Mouse (Mus musculus) lung, adult 2 months (tissue): ENCODE results near the gene Foxd2. TPM values are rescaled to one million over a fixed set of nuclear protein-coding genes. Genes with fewer than 3 reads are reported as not detected.
A peak's percentile ranks its signal among the peaks of the same experiment; 100 is the strongest.

ENCODE experiments used
- DNase-seq: peaks from one replicate; pipeline ENCODE4 v3.0.0; 2022
- H3K4me1 ChIP-seq: fragments of 200-500 bp; 2 replicates; pipeline ENCODE4 v1.6.1; 2011; ENCODE audit warnings: low read length; ENCODE audit not compliant: control insufficient read depth, insufficient read depth
- H3K4me3 ChIP-seq: fragments of 200-500 bp; replicated peaks from 2 replicates; pipeline ENCODE3; 2011; ENCODE audit warnings: low read depth, mild to moderate bottlenecking, control low read depth, low read length; ENCODE audit errors: extremely low read depth
- CTCF ChIP-seq: fragments of 200-500 bp; IDR thresholded peaks from 2 replicates; pipeline ENCODE4 v1.5.1; 2011; ENCODE audit warnings: mild to moderate bottlenecking, low read length, control low read depth; ENCODE audit not compliant: insufficient read depth
- POLR2A ChIP-seq: fragments of 200-500 bp; IDR thresholded peaks from 2 replicates; pipeline ENCODE4 v1.6.1; 2011; ENCODE audit warnings: low read depth, mild to moderate bottlenecking, control low read depth, low read length, borderline replicate concordance; ENCODE audit errors: extremely low read depth
- WGBS: fragments of 180-500 bp; shearing (Covaris S2); methylation state at CpG from one replicate; pipeline ENCODE4 v1.1.7; 2018; 5-methylcytosine and 5-hydroxymethylcytosine counted together
- polyA plus RNA-seq: library from polyadenylated mRNA; depleted of rRNA; stranded (reverse); fragments of >200 nt; gene quantifications from 2 replicates; pipeline ENCODE4 v1.2.3, GENCODE M21; 2012; rRNA removed

Gene Foxd2
- polyA plus RNA-seq: 0.53 and 0.77 TPM in 2 replicates

DNA sequence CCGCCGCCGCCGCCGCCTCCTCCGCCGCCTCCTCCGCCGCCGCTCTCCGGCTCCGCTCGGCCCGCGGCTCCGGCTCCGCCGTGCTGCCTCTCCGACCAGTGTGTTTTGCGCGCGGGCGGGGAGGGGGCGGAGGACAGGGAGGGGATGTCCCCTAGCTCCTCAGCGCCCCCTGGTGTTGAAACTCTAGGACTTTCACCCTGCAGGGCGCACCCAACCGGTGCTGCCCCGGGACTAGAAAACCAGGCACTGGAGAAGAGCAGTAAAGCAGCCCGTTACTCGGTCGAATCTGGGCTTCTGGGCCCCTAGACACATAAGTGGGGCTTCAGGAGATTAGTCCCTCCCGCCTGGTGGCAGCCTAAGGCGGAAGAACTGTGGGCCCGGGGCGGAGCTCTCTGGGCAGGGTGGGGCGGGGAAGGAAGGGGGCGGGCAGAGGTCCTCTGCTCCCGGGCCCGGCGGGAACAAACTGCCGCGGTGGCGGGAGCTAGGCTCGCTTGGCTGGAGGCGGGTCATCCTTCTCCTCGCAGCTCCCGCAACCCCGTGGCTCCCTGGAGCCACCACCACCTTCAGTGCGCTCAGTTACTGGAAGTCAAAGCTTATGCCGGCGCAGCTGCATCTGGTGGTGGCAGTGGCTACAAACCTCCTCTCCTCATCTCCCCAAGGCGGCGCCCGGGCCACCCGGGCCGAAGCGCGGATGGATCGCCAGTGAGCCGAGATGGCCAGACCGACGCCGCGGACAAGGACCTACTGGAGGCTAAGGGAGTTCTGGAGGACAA is at the start of gene Foxd2:
Gene Foxd2 (minus strand): TSS at position 45 of the 773 bp plus-strand sequence.
- under 1% methylated on average over 64 of the region's 64 CpGs for WGBS
- TF ChIP-seq POLR2A: no peak
- TF ChIP-seq CTCF: peak; percentile 64
- Histone ChIP-seq H3K4me3 (peak within 1 kb of the TSS; percentile 80), H3K4me1 (0 out of 2 replicates have a peak, but pooled peaks cover 2% of the 10 kb centered on the region)
- DNase-seq: peak; percentile 94

DNA sequence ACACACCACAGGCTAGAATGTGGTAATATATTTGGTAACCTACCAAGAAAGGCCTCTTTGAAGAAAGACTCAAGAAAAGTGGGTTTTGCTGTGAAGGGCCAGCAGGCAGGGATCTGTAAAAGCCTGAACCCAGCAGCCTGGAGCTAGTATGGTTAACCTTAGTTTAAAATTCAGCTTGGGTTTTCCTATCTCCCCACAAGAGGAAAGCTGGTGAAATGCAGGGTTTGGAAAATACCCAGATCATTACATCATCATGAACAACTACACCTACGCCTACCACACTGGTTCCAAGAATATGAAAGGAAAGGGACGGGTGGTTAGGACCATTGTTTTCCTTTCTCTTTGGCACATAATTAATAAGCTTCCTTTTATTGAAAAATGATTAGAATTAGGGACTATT is 49.6 kb upstream of the Foxd2 start:
- DNase-seq: no peak
- no peaks in the 10 kb centered on the region for H3K4me1 ChIP-seq
- H3K4me3 ChIP-seq: no peak overlapping the region
- TF ChIP-seq POLR2A: no peak
- TF ChIP-seq CTCF: no peak
- 29% methylated on average over 2 of the region's 2 CpGs for WGBS

DNA sequence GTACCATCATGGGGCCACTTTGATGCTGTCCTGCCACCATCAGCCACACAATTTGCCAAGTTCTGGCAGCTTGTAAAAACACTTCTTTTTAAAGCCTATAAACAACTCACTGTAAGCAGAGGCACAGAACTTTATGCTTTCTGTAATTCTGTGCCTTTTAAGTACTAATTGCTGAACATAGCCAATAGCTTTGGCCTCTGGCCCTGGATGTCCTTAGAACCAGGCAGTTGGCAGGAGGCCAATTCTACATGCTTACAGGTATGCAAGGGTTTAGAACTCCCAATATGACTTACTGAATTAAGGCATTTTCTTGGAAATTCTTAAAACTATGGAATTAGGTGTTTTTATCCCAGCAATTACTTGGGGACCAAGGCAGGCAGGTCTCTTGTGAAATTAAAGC is 48.7 kb upstream of the Foxd2 start:
- TF ChIP-seq POLR2A: no peak
- TF ChIP-seq CTCF: no peak
- no peak for DNase-seq
- Histone ChIP-seq H3K4me1 (no peaks in the 10 kb centered on the region), H3K4me3 (no peak overlapping the region)

DNA sequence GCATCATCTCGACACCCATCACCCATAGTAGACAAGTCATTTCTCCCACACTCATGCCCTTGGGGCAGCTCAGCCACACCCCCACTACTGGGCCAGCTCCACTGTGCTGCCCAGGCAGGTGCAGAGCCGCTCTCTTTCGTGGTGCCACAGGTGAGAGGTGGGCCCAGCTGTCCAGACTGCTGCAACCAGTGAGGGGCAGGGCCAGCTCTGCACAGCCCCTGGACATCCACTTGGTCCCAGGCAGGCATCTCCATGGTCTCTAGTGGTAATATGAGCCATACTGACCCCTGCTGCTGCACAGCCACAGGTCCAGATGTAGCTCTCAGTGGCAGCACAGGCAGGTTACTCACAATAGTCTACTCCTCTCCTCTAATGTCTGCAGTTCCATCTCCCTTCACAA is 44.5 kb upstream of the Foxd2 start:
- no peak for DNase-seq
- 72% methylated on average over 3 of the region's 3 CpGs for WGBS
- Histone ChIP-seq H3K4me3 (no peak overlapping the region), H3K4me1 (no peaks in the 10 kb centered on the region)
- TF ChIP-seq CTCF (no peak), POLR2A (no peak)

DNA sequence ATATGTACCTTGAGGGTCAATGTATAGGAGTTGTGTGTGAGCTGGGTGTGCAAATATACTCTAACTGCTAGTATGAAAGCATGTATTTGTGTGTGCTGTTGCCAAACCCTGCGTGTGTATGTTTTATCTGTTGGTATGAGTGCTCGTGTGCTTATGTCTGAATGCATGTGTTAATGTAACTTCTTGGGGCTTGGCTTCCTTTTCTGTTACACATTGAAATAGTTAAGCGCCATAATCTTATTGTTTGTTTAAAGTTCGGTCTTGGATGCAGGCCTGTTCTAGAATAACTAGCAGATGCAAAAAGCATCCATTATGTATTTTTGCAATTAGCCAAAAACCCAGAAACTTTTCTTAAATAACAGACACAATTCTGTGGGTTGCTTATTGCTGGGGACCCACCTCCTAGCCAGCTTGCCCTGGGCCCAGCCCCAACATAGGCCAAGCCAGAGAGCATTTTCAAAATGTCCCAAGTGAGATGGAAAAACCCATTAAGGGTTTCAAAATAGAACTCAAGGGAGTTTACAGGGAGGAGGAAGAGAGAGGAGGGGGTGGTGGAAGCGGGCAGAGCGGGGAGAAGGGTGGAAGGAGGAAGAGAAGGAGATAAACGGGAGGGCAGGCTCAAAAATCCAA is 39.3 kb upstream of the Foxd2 start:
- no peak for TF ChIP-seq POLR2A
- TF ChIP-seq CTCF: no peak
- DNase-seq: no peak
- WGBS: 39% methylated on average over 7 of the region's 7 CpGs

DNA sequence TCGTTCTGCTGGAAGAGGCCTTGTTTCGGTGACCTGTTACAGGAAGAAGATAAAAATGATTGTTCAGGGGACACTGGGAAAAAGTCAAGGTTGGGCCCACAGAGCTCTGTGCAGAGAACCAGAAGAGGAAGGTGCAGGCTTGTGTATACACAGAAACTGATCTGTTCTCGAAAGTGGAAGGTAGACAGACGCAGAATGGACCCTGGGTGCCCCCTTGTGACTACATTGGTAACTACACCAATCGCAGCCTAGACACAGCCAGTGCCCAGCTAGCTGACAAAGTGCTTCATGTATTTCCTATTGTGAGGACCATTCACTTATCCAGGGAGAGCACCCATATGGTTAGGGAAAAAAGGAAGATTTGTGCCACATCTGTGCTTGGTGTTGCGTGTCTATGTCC is 38.7 kb upstream of the Foxd2 start:
- TF ChIP-seq POLR2A: no peak
- peak; percentile 79 for TF ChIP-seq CTCF
- Histone ChIP-seq H3K4me3 (no peak overlapping the region), H3K4me1 (no peaks in the 10 kb centered on the region; the same call in 1 of the 2 replicates)
- 16% methylated on average over 6 of the region's 6 CpGs for WGBS
- DNase-seq: peak; percentile 72

More for the DNA sequence above, 39.3 kb upstream of the Foxd2 start:
- Histone ChIP-seq H3K4me3 (no peak overlapping the region), H3K4me1 (no peaks in the 10 kb centered on the region; the same call in 1 of the 2 replicates)

DNA sequence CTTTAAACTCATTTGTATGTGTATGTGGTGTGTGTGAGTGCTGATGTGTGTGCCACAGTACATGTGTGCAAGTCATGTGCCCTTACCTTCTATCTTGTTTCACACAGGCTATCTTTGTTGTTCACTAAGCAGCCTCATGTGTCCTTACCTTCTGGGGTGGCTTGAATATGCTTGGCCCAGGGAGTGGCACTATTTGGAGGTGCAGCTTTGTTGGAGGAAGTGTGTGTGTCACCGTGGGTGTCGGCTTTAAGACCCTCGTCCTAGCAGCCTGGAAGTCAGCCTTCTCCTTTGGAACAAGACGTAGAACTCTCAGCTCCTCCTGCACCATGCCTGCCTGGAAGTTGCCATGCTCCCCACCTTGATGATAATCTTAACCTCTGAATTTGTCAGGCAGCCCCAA is 37.7 kb upstream of the Foxd2 start:
- TF ChIP-seq CTCF (no peak), POLR2A (no peak)
- 82% methylated on average over 4 of the region's 4 CpGs for WGBS
- H3K4me3 ChIP-seq: no peak overlapping the region
- H3K4me1 ChIP-seq: no peaks in the 10 kb centered on the region; the same call in 1 of the 2 replicates
- no peak for DNase-seq

DNA sequence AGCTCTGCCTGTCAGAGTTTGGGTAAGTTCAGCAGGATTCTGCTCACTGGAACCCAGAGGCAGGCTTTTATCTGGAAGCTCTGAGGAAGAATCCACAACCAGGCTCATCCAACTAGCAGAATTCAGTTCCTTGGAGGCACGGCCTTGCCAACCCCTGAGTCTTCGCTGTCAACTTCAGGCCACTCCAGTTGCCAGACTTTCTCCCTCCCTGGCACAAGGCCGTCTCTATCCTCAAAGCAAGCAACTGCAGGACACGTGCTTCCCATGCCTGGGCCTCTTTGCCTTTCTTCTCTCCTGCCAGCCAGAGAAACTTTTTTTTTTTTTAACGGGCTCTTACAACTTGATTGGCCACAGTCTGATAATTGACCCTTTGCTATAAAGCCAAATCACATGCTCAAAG is 36.3 kb upstream of the Foxd2 start:
- no peak for DNase-seq
- TF ChIP-seq CTCF (no peak), POLR2A (no peak)
- WGBS: 35% methylated on average over 5 of the region's 5 CpGs
- Histone ChIP-seq H3K4me3 (no peak overlapping the region), H3K4me1 (no peaks in the 10 kb centered on the region; the same call in 1 of the 2 replicates)

DNA sequence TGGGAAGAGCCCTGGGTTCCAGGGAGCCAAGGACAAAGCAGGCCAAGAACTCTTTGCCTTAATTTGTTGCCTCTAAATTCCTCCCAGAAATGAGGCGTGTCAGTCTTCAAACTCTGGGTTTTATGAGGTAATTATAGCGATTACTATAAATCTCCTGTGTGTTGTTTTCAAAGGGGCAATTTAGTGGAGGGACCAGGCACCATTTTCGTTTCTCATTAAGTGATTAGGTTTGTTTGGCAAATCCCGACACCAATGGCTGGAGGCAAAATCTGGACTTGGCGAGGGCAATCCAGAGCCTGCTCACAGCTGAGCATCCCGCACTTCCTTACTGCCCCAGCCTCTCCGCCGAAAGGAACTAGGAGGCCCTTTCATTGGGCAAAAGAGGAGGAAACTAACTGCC is 33.9 kb upstream of the Foxd2 start:
- TF ChIP-seq POLR2A (no peak), CTCF (no peak)
- WGBS: 78% methylated on average over 8 of the region's 8 CpGs
- Histone ChIP-seq H3K4me3 (no peak overlapping the region), H3K4me1 (no peaks in the 10 kb centered on the region; the same call in 1 of the 2 replicates)
- DNase-seq: no peak

DNA sequence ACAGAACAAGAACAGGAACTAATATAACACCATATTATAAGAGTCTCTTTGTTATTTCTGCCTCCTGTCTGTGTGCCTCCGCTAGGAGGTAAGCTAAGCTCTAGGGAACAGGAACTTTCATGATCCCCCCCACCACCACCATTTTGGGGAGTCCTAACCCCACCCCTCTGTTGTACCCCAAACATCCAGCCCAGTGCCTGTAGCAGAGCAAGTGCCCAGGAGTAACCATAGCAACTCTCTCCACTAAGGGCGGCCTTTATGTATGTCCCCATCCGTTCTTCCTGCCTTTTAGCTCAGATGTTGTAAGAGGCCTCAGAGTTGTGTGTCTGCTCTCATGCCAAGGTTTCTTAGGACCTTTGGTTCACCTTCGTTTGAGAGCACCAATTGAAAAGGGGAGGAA is 33.4 kb upstream of the Foxd2 start:
- no peak for TF ChIP-seq CTCF
- no peak for DNase-seq
- Histone ChIP-seq H3K4me3 (no peak overlapping the region), H3K4me1 (no peaks in the 10 kb centered on the region)
- WGBS: 60% methylated on average over 4 of the region's 4 CpGs
